Mouse (Mus musculus) kidney, adult 2 months (tissue): ENCODE data around the gene Itga6.

Source experiments
- CTCF ChIP-seq: fragments of 200-500 bp; conservative IDR thresholded peaks from 2 replicates; pipeline ENCODE4 v1.5.1; 2011; ENCODE audit warnings: low read depth, mild to moderate bottlenecking, control low read depth, low read length, moderate library complexity, mixed read lengths; ENCODE audit not compliant: insufficient read depth, insufficient read length
- POLR2A ChIP-seq: fragments of 200-500 bp; IDR thresholded peaks from one replicate; pipeline ENCODE4 v1.6.1; 2011; ENCODE audit warnings: low read depth, low read length, control low read depth

- TF ChIP-seq CTCF (no peak), POLR2A (no peak)
These were observed 20.6 kb downstream of the Itga6 start for GRCm38 (mm10) chr2:71766007-71766406.
